Mouse (Mus musculus) kidney, adult 18-20 months (tissue): Measurements from ENCODE around the gene Kif1b.
A peak's percentile ranks its signal among the peaks of the same experiment; 100 is the strongest.

Experiments used
- DNase-seq: peaks from one replicate; pipeline ENCODE4 v3.0.0; 2021

Gene Kif1b

GRCm38 (mm10) chr4:149314275-149314837 is 6.9 kb upstream of the Kif1b start:
- no peak for DNase-seq

- DNase-seq = no peak
Observed at GRCm38 (mm10) chr4:149313558-149314253, 6.2 kb upstream of the Kif1b start.

- DNase-seq = no peak
Observed at GRCm38 (mm10) chr4:149311996-149312395, 4.5 kb upstream of the Kif1b start.

GRCm38 (mm10) chr4:149308491-149308820 is 963 bp upstream of the Kif1b start:
- DNase-seq = no peak

GRCm38 (mm10) chr4:149306712-149307595 is 539 bp downstream of the Kif1b start:
- DNase-seq = peak; percentile 75

GRCm38 (mm10) chr4:149305761-149306711 is 1.5 kb downstream of the Kif1b start:
- DNase-seq = peak; percentile 15

GRCm38 (mm10) chr4:149304466-149304865 is 3.0 kb downstream of the Kif1b start:
- DNase-seq = no peak

GRCm38 (mm10) chr4:149303502-149303901 is 4.0 kb downstream of the Kif1b start:
- no peak for DNase-seq

- no peak for DNase-seq
Observed at GRCm38 (mm10) chr4:149302751-149303150, 4.7 kb downstream of the Kif1b start.

- DNase-seq = no peak
Observed at GRCm38 (mm10) chr4:149302136-149302535, 5.4 kb downstream of the Kif1b start.

- no peak for DNase-seq
Observed at GRCm38 (mm10) chr4:149296501-149296900, 11.0 kb downstream of the Kif1b start.

GRCm38 (mm10) chr4:149292984-149293383 is 14.5 kb downstream of the Kif1b start:
- DNase-seq = no peak

GRCm38 (mm10) chr4:149291061-149291460 is 16.4 kb downstream of the Kif1b start:
- DNase-seq = no peak

- DNase-seq = no peak
Observed at GRCm38 (mm10) chr4:149290157-149290750, 17.2 kb downstream of the Kif1b start.

GRCm38 (mm10) chr4:149286287-149287137 is 21.0 kb downstream of the Kif1b start:
- DNase-seq = no peak

GRCm38 (mm10) chr4:149285691-149286090 is 21.8 kb downstream of the Kif1b start:
- DNase-seq = no peak

- DNase-seq = no peak
Observed at GRCm38 (mm10) chr4:149283018-149283417, 24.5 kb downstream of the Kif1b start.

GRCm38 (mm10) chr4:149282025-149282738 is 25.3 kb downstream of the Kif1b start:
- no peak for DNase-seq

GRCm38 (mm10) chr4:149277571-149277970 is 29.9 kb downstream of the Kif1b start:
- no peak for DNase-seq

GRCm38 (mm10) chr4:149273128-149273527 is 34.4 kb downstream of the Kif1b start:
- no peak for DNase-seq

- DNase-seq = no peak
Observed at GRCm38 (mm10) chr4:149270541-149270940, 37.0 kb downstream of the Kif1b start.
